Mouse (Mus musculus): ENCODE results near the gene Ywhab. TPM values are rescaled to one million over a fixed set of nuclear protein-coding genes. Genes with fewer than 3 reads are reported as not detected.

Ywhab gene
- 269 and 298 TPM in 2 replicates for polyA plus RNA-seq (2015; fragmentation: Nextera tagmentation; extraction: Ambion mirVana)

GRCm38 (mm10) chr2:163994654-163994976 is at the start of gene Ywhab:
Ywhab (plus strand) TSS chr2:163994960.
- peak within 1 kb of the TSS; percentile 96 for H3K4me3 ChIP-seq (replicated peaks)
- 0% methylated on average over 14 of the region's 14 CpGs for WGBS

DNA sequence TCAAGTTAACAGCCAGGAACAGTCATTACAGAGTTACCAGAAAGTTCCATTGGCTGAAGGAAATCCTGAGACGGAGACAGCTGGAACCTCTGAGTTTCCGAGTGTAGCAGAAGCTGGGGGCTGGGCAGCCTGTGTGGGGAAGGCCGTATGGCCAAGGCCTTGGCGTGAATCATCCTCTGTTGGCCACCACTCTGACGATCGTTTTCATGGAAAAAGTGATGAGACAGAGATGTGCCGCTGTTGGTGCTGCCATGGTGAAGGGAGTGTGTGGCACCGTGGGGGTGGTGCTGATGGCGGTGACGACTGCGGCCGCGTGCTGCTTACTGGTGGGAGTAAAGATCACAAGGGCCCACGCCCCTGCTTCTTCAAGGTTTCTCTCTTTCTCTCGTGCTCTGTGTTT is 48.5 kb upstream of the Ywhab start:
- H3K27me3 ChIP-seq (replicated peaks): no peaks in the 10 kb centered on the region
- no peak overlapping the region for H3K27ac ChIP-seq
- 69% methylated on average over 15 of the region's 15 CpGs for WGBS
- no peaks in the 10 kb centered on the region for H3K36me3 ChIP-seq
- no peak overlapping the region for H3K9ac ChIP-seq
- H3K9me3 ChIP-seq: no peaks in the 10 kb centered on the region
- H3K4me2 ChIP-seq (replicated peaks): no peak overlapping the region
- H3K4me1 ChIP-seq (replicated peaks): no peaks in the 10 kb centered on the region
- ATAC-seq: no peak
- H3K4me3 ChIP-seq (replicated peaks): no peak overlapping the region

More at GRCm38 (mm10) chr2:163994654-163994976, at the start of gene Ywhab:
- peak within 1 kb of the TSS; percentile 88 for H3K9ac ChIP-seq
- H3K4me1 ChIP-seq (replicated peaks): peaks cover 14% of the 10 kb centered on the region
- H3K9me3 ChIP-seq: no peaks in the 10 kb centered on the region
- no peaks in the 10 kb centered on the region for H3K36me3 ChIP-seq
- H3K4me2 ChIP-seq (replicated peaks): peak within 1 kb of the TSS; percentile 69
- ATAC-seq: no peak
- peak within 1 kb of the TSS; percentile 94 for H3K27ac ChIP-seq
- H3K27me3 ChIP-seq (replicated peaks): no peaks in the 10 kb centered on the region

DNA sequence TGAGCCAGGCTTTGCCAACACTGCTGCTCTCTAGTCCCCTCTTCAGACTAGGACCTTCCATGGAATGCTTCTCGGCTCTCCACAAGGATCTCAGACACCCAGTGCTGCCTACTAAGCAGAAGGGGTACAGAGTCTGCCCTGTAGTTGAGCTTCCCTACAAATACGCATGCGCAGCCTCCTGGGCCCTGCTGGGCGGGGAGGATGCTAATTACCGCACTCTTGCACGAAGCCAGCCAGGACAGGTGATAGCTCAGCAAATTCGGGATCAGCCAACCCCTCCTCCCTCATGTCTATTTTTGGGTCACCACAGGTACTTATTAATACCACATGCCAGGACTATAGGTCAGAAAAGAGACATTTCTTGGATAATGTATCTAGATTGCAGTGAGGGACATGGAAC is 46.8 kb upstream of the Ywhab start:
- no peak for ATAC-seq
- H3K9ac ChIP-seq: no peak overlapping the region
- H3K9me3 ChIP-seq: no peaks in the 10 kb centered on the region
- no peaks in the 10 kb centered on the region for H3K36me3 ChIP-seq
- no peaks in the 10 kb centered on the region for H3K27me3 ChIP-seq (replicated peaks)
- 73% methylated on average over 7 of the region's 7 CpGs for WGBS
- H3K4me3 ChIP-seq (replicated peaks): no peak overlapping the region
- H3K4me2 ChIP-seq (replicated peaks): no peak overlapping the region
- H3K27ac ChIP-seq: no peak overlapping the region
- no peaks in the 10 kb centered on the region for H3K4me1 ChIP-seq (replicated peaks)

DNA sequence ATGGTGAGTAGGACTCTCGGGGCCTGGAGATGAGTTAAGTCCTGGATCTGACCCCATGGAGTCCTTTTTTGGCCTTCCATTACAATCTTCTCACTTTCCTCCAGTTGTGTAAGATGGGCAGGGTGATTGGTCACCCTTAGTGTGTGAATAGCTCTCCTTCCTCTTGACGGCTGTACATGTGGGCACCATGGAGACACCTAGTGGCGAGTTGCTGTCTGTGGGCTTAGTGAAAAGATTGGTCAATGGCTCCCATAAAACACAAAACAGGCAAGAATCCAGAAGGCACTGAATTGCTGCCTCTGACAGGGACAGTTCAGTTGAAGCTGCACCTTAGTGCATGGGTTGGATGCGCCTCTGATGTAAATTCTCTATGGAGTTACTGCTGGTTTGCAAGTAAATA is 43.0 kb upstream of the Ywhab start:
- 27% methylated on average over 4 of the region's 4 CpGs for WGBS
- H3K4me1 ChIP-seq (replicated peaks): no peaks in the 10 kb centered on the region
- H3K4me3 ChIP-seq (replicated peaks): no peak overlapping the region
- no peak overlapping the region for H3K4me2 ChIP-seq (replicated peaks)
- H3K36me3 ChIP-seq: no peaks in the 10 kb centered on the region
- no peak overlapping the region for H3K27ac ChIP-seq
- H3K9me3 ChIP-seq: no peaks in the 10 kb centered on the region
- no peak for ATAC-seq
- no peaks in the 10 kb centered on the region for H3K27me3 ChIP-seq (replicated peaks)
- no peak overlapping the region; the same call in 1 of the 2 replicates for H3K9ac ChIP-seq

DNA sequence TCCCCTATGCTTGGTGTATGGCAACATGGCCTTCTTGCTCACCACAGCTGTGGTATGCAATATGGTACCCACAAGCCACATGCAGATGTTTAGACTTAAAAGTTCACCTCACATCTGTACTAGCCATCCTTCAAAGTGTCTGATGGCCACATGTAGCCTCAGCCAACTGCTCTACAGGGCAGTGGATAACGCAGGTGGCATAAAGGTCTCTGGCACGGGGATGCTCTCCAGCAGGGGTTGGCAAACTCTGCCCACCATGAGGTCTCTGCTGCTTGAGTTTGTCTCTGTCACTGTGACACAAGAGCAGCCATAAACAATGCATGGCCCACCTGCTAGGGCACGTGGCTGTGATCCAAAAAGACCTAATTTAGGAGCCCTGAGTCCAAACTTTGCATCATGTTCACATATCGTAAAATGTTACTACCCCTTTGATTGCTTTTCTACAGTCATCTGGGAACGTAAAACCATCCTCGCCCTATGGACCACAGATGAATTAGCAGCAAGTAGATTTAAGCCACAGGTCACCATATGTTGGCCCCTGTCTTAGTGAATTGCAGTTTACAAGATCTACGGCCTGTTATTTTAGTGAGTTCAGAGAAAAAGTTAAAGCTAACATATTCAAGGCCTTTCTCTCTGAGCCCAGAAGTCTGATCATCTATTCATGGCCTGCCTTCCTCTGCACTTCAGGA is 41.0 kb upstream of the Ywhab start:
- Histone ChIP-seq H3K4me3 (replicated peaks) (no peak overlapping the region), H3K27ac (no peak overlapping the region), H3K27me3 (replicated peaks) (no peaks in the 10 kb centered on the region), H3K9me3 (no peaks in the 10 kb centered on the region), H3K4me1 (replicated peaks) (no peaks in the 10 kb centered on the region), H3K4me2 (replicated peaks) (no peak overlapping the region), H3K36me3 (no peaks in the 10 kb centered on the region), H3K9ac (no peak overlapping the region)
- WGBS: 52% methylated on average over 7 of the region's 7 CpGs
- ATAC-seq: no peak

- Histone ChIP-seq H3K9ac (no peak overlapping the region), H3K4me2 (replicated peaks) (no peak overlapping the region), H3K27ac (no peak overlapping the region), H3K4me3 (replicated peaks) (no peak overlapping the region), H3K27me3 (replicated peaks) (no peaks in the 10 kb centered on the region), H3K9me3 (no peaks in the 10 kb centered on the region), H3K4me1 (replicated peaks) (no peaks in the 10 kb centered on the region), H3K36me3 (no peaks in the 10 kb centered on the region)
- no peak for ATAC-seq
- WGBS: 65% methylated on average over 17 of the region's 19 CpGs
Observed at GRCm38 (mm10) chr2:163964606-163965560, 29.9 kb upstream of the Ywhab start.

DNA sequence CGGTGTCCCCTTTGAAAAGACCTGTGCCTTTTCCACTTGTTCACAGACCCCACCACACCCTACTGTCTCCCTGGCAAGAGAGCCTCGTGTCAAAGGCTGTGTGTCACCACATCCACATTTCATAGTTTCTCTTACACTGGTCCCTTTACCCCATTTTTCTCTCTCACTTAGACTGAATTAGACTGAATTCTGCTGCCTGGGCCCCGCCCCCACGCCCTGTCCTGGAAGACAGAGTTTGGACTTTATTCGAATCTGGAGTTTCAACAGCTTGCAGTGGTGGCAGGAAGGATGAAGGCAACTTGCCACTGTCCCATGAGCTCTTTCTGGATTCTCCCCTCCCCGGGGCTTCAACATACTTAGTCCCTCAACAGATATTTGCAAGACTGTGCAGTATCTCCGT is 29.1 kb upstream of the Ywhab start:
- H3K4me2 ChIP-seq (replicated peaks): no peak overlapping the region
- no peaks in the 10 kb centered on the region for H3K27me3 ChIP-seq (replicated peaks)
- WGBS: 72% methylated on average over 7 of the region's 7 CpGs
- H3K4me1 ChIP-seq (replicated peaks): no peaks in the 10 kb centered on the region
- no peaks in the 10 kb centered on the region for H3K36me3 ChIP-seq
- H3K9ac ChIP-seq: no peak overlapping the region
- no peak overlapping the region for H3K4me3 ChIP-seq (replicated peaks)
- H3K27ac ChIP-seq: no peak overlapping the region
- H3K9me3 ChIP-seq: no peaks in the 10 kb centered on the region
- ATAC-seq: no peak

- no peaks in the 10 kb centered on the region for H3K9me3 ChIP-seq
- H3K4me1 ChIP-seq (replicated peaks): no peaks in the 10 kb centered on the region
- no peak for ATAC-seq
- no peak overlapping the region for H3K9ac ChIP-seq
- no peaks in the 10 kb centered on the region for H3K36me3 ChIP-seq
- no peak overlapping the region for H3K4me3 ChIP-seq (replicated peaks)
- no peak overlapping the region for H3K4me2 ChIP-seq (replicated peaks)
- no peaks in the 10 kb centered on the region for H3K27me3 ChIP-seq (replicated peaks)
- no peak overlapping the region for H3K27ac ChIP-seq
- WGBS: 2% methylated on average over 5 of the region's 5 CpGs
Observed at GRCm38 (mm10) chr2:163968581-163968980, 26.2 kb upstream of the Ywhab start.

DNA sequence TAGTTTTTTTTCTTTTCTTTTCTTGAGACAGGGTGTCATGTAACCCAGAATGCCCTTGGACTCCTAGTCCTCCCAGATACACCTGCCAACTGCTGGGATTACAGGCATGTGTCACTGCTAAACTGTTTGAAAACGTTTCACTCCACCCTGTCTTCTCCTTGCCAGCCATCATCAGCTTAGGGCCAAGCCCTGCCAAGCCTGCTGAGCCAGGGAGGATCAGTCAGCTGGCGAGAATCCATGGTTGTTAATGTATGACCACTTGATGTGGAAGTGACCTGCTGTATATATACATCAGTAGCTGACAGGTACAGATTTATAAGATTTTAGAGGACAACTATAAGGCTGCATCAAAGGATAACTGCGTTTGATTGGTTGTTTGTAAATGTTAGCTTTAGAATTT is 24.4 kb upstream of the Ywhab start:
- Histone ChIP-seq H3K27ac (no peak overlapping the region), H3K9ac (no peak overlapping the region), H3K9me3 (no peaks in the 10 kb centered on the region), H3K4me1 (replicated peaks) (no peaks in the 10 kb centered on the region), H3K4me2 (replicated peaks) (no peak overlapping the region), H3K27me3 (replicated peaks) (no peaks in the 10 kb centered on the region), H3K4me3 (replicated peaks) (no peak overlapping the region), H3K36me3 (no peaks in the 10 kb centered on the region)
- no peak for ATAC-seq
- 46% methylated on average over 3 of the region's 3 CpGs for WGBS

GRCm38 (mm10) chr2:163974056-163974455 is 20.7 kb upstream of the Ywhab start:
- H3K4me1 ChIP-seq (replicated peaks): no peaks in the 10 kb centered on the region
- no peaks in the 10 kb centered on the region for H3K36me3 ChIP-seq
- H3K4me3 ChIP-seq (replicated peaks): no peak overlapping the region
- H3K27me3 ChIP-seq (replicated peaks): no peaks in the 10 kb centered on the region
- no peaks in the 10 kb centered on the region for H3K9me3 ChIP-seq
- no peak for ATAC-seq
- 69% methylated on average over 2 of the region's 2 CpGs for WGBS
- H3K4me2 ChIP-seq (replicated peaks): no peak overlapping the region
- H3K9ac ChIP-seq: no peak overlapping the region
- no peak overlapping the region for H3K27ac ChIP-seq

GRCm38 (mm10) chr2:163976448-163976847 is 18.3 kb upstream of the Ywhab start:
- Histone ChIP-seq H3K4me3 (replicated peaks) (no peak overlapping the region), H3K4me2 (replicated peaks) (no peak overlapping the region), H3K27ac (no peak overlapping the region), H3K27me3 (replicated peaks) (no peaks in the 10 kb centered on the region), H3K36me3 (no peaks in the 10 kb centered on the region), H3K4me1 (replicated peaks) (no peaks in the 10 kb centered on the region), H3K9ac (no peak overlapping the region), H3K9me3 (no peaks in the 10 kb centered on the region)
- WGBS: 87% methylated on average over 6 of the region's 7 CpGs
- no peak for ATAC-seq

GRCm38 (mm10) chr2:163987233-163987632 is 7.5 kb upstream of the Ywhab start:
- no peaks in the 10 kb centered on the region for H3K27me3 ChIP-seq (replicated peaks)
- H3K27ac ChIP-seq: no peak overlapping the region
- no peak for ATAC-seq
- H3K4me2 ChIP-seq (replicated peaks): no peak overlapping the region
- 71% methylated on average over 8 of the region's 8 CpGs for WGBS
- H3K4me3 ChIP-seq (replicated peaks): no peak overlapping the region
- H3K9ac ChIP-seq: no peak overlapping the region
- no peaks in the 10 kb centered on the region for H3K4me1 ChIP-seq (replicated peaks)
- no peaks in the 10 kb centered on the region for H3K36me3 ChIP-seq
- H3K9me3 ChIP-seq: no peaks in the 10 kb centered on the region

Data from intestine, embryonic 15.5 days (tissue).